Mouse (Mus musculus) lung, adult 2 months (tissue): ENCODE measurements around the gene Csrp3. TPM values are rescaled to one million over a fixed set of nuclear protein-coding genes. Genes with fewer than 3 reads are reported as not detected.

Experiments
- DNase-seq: peaks from one replicate; pipeline ENCODE4 v3.0.0; 2022
- H3K4me1 ChIP-seq: fragments of 200-500 bp; 2 replicates; pipeline ENCODE4 v1.6.1; 2011; ENCODE audit warnings: low read length; ENCODE audit not compliant: control insufficient read depth, insufficient read depth
- H3K4me3 ChIP-seq: fragments of 200-500 bp; replicated peaks from 2 replicates; pipeline ENCODE3; 2011; ENCODE audit warnings: low read depth, mild to moderate bottlenecking, control low read depth, low read length; ENCODE audit errors: extremely low read depth
- CTCF ChIP-seq: fragments of 200-500 bp; IDR thresholded peaks from 2 replicates; pipeline ENCODE4 v1.5.1; 2011; ENCODE audit warnings: mild to moderate bottlenecking, low read length, control low read depth; ENCODE audit not compliant: insufficient read depth
- POLR2A ChIP-seq: fragments of 200-500 bp; IDR thresholded peaks from 2 replicates; pipeline ENCODE4 v1.6.1; 2011; ENCODE audit warnings: low read depth, mild to moderate bottlenecking, control low read depth, low read length, borderline replicate concordance; ENCODE audit errors: extremely low read depth
- WGBS: fragments of 180-500 bp; shearing (Covaris S2); methylation state at CpG from one replicate; pipeline ENCODE4 v1.1.7; 2018; 5-methylcytosine and 5-hydroxymethylcytosine counted together
- polyA plus RNA-seq: library from polyadenylated mRNA; depleted of rRNA; stranded (reverse); fragments of >200 nt; gene quantifications from 2 replicates; pipeline ENCODE4 v1.2.3, GENCODE M21; 2012

Csrp3 gene
- polyA plus RNA-seq, 1 experiment, result 38.0 TPM

DNA sequence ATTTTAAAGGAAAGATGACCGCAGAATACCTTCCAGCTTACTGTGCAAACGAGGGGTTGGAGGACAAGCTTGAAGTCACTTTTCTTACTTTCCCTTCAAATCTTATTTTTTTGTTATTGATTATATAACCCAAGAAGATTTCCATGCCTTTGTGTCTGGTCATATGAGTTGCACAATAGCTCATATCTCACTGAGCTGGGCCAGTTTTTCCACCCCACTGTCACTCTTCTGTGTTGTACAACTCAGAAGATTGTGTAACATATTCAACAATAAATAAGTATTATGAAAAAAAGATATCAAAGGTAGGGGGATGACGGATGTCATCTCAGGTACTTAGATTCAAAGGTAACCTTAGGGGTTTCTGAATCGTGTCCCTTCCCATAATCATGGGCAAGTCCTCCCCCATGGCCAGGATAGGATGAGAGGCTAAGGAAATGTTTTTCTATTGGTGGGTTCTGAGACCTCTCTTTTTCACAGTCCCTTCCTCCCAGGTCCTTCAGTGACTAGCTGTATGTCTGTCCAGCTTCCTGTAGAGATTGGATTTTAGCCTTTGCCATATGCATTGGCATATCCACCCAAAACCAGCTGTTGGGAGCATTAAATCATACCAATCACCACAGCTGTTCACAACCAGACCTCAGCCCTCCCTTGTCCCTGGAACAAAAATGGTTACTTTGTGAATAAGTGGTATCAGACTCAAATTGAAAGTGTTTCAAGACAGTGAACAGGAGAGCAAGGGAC is 35.9 kb upstream of the Csrp3 start:
- 81% methylated on average over 4 of the region's 4 CpGs for WGBS
- TF ChIP-seq POLR2A (no peak), CTCF (no peak)
- Histone ChIP-seq H3K4me1 (peaks cover 6% of the 10 kb centered on the region), H3K4me3 (no peak overlapping the region)
- DNase-seq, result no peak

DNA sequence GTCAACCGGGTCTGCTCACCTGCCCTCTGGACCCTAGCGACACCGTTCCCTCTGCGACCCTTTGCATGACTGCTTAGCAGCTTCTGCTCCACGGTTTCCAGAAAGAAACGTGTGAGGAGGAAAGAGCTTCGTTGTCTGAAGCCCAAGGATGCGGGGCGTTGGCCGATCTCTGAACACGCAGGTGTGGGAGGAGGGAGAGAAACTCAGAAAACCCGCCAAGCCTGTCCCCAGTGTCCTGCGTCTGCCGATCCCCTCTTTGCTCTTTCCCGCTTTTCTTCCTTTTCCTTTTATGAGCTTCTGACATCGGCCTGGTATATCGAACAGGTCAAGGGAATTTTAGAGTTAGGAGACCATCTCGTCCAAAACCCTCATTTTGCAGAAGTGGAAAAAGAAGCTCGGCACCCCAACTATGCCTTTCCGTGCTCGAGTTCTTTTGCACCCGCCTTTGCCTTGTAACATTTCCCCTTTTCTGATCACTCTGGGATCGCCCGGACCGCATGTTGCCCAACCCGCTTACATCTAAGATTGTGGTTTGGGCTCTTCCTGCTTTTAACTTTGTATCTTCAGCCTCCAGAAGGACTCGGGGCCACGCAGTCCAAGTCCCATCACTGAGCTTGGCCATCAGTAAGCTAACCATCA is 34.3 kb upstream of the Csrp3 start:
- Histone ChIP-seq H3K4me3 (peak overlapping the region; percentile 58), H3K4me1 (peaks cover 6% of the 10 kb centered on the region)
- WGBS, result 2% methylated on average over 28 of the region's 28 CpGs
- TF ChIP-seq POLR2A (no peak), CTCF (no peak)
- peak; percentile 10 for DNase-seq

DNA sequence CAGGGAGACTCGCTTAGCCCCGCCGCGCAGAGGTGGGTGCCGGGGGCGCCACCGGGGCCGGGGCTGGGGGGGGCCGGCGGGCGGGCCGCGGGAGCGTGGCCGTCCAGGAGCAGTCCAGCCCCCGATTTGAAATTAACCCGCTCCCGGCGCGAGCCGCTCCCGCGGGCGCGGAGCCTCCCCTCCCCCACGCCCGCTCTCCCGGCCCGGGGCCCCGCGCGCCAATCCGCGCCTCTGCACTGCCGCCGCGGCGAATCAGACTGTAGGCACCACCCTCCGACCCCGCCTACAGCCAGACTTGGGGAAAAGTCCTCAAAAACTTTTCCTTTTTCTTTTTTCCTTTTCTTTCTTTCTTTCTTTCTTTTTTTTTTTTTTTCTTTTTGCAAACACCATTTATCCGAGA is 33.7 kb upstream of the Csrp3 start, which contains the start of gene E2f8:
E2f8 (minus strand) TSS at position 111 of the 400 bp plus-strand sequence.
- 2% methylated on average over 18 of the region's 41 CpGs for WGBS
- TF ChIP-seq CTCF, result no peak
- TF ChIP-seq POLR2A, result no peak
- H3K4me1 ChIP-seq, result peaks cover 6% of the 10 kb centered on the region

DNA sequence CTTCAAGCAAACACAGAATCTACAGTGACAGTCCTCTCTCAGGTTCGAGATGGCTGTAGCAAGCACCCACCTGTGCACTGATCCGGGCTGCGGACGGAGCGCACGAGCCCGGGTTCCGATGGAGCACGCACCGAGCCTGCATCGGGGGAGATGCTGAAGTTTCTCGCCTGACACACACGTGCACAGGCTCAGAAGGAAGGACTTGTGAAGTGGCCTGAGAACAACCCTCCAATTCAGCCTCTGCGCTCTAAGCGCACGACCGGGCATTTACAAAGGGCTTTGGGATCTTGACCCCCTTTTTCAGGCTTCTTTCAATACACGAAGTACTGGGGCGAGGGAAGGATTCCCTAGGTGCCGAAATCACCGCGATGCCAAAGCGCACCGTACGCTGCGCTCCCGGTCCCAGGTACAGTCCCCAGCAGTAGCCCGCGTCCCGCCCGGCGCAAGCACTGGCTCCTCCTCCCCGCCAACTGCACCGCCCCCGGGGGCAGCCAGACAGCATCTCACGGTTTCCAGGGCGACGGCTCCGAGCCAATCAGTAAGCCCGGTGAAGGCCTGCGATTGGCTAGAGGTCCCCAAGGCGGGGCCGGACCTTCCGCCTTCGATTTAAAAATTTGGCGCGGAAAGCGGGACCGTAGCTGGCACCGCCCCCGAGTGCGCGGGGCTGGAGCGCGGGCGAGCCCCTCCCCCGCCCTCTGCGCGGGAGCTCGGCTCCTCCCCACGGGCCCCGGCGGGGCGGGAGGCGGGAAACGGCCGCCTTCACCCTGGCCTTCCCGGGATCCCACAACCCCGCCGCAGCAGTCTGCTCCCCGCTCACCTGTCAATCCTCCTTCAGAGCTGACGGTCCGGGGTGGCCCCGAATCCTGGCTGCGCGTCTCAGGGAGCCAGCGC is 33.0 kb upstream of the Csrp3 start:
- TF ChIP-seq POLR2A, result no peak
- no peak for TF ChIP-seq CTCF
- whole genome bisulfite sequencing, result under 1% methylated on average over 76 of the region's 77 CpGs
- peak overlapping the region; percentile 65 for H3K4me3 ChIP-seq
- peaks cover 8% of the 10 kb centered on the region for H3K4me1 ChIP-seq
- peak; percentile 92 for DNase-seq

More for the DNA sequence above, 33.7 kb upstream of the Csrp3 start, which contains the start of gene E2f8:
- H3K4me3 ChIP-seq, result peak within 1 kb of the TSS; percentile 65
- DNase-seq, result peak; percentile 41

DNA sequence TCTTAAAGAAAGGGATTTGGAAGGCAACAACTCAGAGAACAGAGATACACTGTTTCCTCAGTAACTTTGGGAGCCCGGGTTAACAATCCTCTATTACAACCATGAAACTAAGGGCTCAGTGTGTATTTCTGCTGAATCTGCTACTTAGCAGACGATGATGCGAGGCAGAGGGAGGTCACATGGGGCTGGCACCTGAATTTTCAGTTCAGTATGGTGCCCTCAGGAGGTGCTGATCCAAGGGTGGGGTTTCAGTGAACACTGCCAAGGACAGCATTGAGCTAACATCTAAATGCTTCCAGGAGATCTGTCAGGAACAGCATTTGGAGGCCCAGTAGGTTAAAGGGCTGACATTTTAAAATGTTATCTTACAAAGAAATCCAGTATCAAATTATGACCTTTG is 31.7 kb upstream of the Csrp3 start:
- Histone ChIP-seq H3K4me1 (peaks cover 8% of the 10 kb centered on the region), H3K4me3 (no peak overlapping the region)
- DNase-seq, result no peak
- WGBS, result 85% methylated on average over 3 of the region's 3 CpGs
- no peak for TF ChIP-seq POLR2A

DNA sequence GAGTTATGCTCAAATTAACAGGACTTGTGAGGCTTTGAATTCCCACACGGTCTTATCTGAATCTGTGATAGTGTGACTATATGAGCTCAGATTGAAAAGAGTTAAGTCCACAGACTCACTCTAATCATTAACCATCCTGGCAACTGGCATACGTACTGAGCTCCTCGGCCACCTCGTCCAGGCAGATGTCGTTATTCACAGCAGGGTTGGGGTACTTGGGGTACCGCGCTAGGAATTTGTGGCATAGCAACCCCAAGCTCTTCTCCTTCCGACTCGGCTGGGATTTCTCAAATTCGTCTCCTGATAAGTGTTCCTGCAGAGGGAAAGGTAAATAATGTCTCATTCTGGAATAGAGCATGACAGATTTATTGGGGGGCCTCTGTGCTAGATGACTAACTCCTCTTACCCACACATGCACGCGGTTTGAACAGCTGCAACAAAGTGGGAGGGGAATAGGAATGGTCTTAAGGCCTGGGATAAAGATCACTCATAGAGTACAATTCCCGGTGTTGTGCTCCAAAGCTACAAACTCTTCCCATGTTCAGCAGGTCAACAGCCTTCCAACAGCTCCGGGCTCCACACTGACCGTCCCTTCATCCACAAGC is 30.1 kb upstream of the Csrp3 start:
- 70% methylated on average over 15 of the region's 15 CpGs for WGBS
- TF ChIP-seq CTCF, result no peak
- TF ChIP-seq POLR2A, result no peak
- H3K4me3 ChIP-seq, result no peak overlapping the region
- H3K4me1 ChIP-seq, result peaks cover 8% of the 10 kb centered on the region
- no peak for DNase-seq

- H3K4me1 ChIP-seq, result peaks cover 5% of the 10 kb centered on the region; the same call in 1 of the 2 replicates
- WGBS, result 58% methylated on average over 4 of the region's 4 CpGs
- no peak overlapping the region for H3K4me3 ChIP-seq
- DNase-seq, result peak; percentile 19
- TF ChIP-seq POLR2A (no peak), CTCF (peak; percentile 43)
These were observed 28.7 kb upstream of the Csrp3 start for GRCm38 (mm10) chr7:48876526-48876925.

- Histone ChIP-seq H3K4me3 (no peak overlapping the region), H3K4me1 (0 out of 2 replicates have a peak, but pooled peaks cover 2% of the 10 kb centered on the region)
- no peak for DNase-seq
- WGBS, result 93% methylated on average over 14 of the region's 14 CpGs
- no peak for TF ChIP-seq CTCF
- TF ChIP-seq POLR2A, result no peak
These were observed 27.3 kb upstream of the Csrp3 start for GRCm38 (mm10) chr7:48875096-48875495.

DNA sequence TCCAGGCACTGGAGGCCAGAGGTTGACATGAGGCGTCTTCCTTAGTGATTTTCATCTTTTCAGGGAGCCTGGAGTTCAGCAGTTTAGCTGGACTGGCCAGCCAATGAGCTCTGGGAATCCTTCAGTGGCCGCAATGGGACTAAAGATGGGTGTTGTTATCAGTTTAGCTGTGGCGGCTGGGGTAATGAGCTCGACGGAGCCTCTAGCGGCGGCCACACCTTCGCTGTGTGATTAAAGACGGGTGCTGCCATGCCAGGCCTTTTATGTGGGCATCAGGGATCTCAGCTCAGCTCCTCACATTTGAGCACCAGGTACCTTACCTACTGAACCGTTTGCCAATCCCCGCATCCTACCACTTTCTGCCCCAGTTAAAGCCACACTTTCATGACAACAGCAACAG is 23.5 kb upstream of the Csrp3 start:
- no peak overlapping the region for H3K4me3 ChIP-seq
- H3K4me1 ChIP-seq, result 0 out of 2 replicates have a peak, but pooled peaks cover under 1% of the 10 kb centered on the region
- WGBS, result 94% methylated on average over 11 of the region's 11 CpGs
- DNase-seq, result no peak
- no peak for TF ChIP-seq CTCF
- TF ChIP-seq POLR2A, result no peak
